Mouse (Mus musculus) fibroblast of lung, adult 2 months (primary cell): ENCODE results near the gene Fam131a.

Source experiments
- DNase-seq: peaks from one replicate; pipeline ENCODE4 v3.0.0-alpha.2; 2011; ENCODE audit warnings: low read depth

Gene Fam131a

DNA sequence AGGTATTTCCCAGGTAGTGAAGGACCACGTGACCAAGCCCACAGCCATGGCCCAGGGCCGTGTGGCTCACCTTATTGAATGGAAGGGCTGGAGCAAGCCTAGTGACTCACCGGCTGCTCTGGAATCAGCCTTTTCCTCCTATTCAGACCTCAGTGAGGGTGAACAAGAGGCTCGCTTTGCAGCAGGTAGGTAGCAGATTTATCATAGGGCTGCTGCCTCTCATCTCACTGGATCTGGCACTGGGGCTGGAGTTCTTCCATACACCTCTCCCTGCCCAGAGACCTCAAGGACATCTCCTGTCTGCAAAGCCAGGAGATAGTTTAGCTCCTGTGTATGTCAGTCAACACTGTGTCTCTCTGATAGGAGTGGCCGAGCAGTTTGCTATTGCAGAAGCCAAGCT, 6.2 kb downstream of the Fam131a start:
- DNase-seq, result no peak

DNA sequence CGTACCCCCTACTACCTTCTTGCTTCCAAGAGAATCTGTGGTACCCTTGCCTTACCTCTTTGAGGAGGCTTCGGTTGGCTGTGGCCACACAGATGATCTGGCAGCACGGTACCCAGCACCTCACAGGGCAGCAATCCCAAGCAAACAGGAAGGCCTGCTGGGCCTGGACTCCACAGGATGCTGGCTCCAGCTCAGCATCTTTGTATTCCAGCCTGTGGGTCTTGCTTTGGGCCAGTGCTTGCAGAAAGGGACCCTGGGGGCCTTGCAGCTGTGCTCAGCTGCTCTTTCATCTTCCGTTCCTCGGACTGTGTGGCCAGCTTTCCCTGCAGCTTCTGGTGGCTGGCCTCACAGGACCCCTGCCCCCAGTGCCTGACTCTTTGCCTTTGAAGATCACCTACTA, 7.0 kb downstream of the Fam131a start:
- DNase-seq, result no peak

DNA sequence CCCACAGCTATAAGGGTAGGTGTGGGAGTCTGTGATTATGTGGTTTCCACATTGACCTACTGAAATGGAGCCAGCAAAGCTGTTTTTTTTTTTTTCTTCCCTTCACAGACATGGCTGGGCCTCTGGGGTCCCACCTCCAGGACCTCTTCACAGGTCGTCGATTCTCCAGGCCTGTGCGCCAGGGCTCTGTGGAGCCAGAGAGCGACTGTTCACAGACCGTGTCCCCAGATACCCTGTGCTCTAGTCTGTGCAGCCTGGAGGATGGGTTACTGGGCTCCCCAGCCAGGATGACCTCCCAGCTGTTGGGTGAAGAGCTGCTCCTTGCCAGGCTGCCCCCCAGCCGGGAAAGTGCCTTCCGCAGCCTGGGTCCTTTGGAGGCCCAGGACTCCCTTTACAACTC, 8.3 kb downstream of the Fam131a start:
- no peak for DNase-seq

DNA sequence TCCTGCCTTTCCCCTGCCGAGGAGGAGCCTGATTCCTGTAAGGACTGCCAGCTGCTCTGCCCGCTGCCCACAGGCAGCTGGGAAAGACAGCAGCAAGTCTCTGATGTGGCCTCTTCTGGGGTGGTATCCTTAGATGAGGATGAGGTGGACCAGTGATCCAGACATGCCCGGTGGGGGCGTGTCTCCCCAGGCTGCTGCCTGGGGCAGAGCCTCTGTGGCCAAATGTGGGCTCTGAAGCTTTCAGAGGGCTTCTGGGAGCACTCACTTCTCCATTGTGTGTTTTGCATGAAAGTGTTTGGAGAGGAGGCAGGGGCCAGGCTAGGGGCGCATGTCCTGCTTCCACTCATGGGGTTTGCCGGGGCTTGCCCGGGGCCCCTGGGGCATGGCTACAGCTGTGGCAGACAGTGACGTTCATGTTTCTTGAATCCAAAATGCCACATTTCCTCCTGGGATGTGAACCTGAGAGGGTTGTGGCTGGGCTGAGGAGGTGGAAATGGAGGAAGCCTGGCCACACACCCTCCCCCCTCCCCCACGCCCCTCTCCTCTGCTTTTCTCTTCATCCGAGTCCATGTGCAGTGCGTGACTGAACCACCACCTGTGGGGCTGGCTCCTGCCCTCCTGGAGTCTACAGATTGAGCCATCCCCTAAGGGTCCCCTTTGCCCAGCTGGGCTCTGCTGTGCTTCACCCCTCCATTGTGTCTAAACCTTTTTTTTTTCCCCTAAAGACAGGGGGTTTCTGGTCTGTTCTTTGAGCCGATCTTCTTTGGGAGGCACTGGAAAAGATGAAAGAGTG, 8.9 kb downstream of the Fam131a start:
- DNase-seq, result no peak

DNA sequence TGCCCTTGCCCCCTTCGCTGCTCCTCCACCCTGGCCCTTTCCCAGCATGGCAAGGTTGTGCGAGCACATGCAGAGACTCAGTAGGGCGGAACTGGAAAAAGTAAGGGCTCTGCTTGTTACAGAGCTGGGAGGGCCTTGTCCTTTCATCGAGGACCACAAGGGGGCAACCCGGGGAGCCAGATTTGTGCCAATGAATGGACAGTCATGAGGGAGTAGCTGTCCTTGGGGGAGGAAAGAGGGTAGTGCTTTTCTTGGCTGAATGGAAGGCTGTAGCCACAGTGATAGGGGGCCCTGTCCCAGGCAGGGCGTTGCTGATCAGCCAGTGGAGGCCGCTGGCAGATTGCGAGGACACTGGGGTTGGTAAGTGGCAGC, 9.5 kb downstream of the Fam131a start:
- peak; percentile 58 for DNase-seq

DNA sequence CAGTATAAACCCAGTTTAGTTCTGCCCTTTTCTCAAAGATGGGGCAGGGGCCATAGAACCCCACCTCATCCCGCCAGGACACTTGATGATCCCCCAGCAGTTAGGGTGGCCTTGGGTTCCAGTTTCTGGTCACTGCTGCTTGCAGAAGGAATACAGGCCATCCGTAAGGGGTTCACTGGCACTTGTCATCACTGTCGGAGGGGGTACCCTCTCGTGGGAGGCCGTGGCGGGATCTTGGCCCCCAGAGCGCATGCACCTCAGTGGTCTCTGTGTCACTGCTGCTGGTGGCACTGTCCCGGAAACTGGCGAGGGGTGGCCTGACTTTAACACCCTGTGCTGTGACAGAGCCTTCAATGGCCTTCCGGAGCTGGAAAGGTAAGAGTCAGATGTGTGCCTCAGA, 10.0 kb downstream of the Fam131a start:
- DNase-seq, result no peak

DNA sequence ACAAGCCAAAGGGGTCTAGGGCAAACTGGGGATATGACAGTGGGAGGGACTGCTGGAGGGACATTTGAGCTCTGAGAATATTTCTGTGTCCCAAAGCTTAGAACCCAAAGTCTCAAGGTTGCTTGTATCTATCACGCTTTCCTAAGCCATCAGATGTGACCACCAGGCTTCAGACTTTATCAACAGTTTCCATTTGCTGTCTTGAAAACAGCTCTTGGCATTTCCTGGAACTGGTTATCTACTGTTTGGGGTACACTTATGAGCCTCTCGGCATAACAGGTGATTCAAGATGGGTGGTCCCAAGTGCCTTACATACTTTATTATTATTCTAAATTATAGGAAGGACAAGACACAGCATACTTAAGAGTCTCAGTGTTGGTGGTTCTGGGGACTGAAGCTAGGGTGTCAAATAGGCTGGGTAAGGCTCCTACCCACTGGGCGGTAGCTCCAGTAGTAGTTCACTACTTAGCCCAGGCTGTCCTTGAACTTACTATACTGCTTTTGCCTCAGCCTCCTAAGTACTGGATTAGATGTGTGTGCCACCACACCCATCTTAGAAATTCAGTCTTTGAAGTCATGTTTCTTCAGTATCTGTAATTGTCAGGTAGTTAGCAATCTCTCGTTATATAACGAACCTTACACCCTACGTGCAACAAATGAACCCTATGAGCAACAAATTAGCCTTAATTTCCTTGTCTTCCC, 10.8 kb downstream of the Fam131a start:
- no peak for DNase-seq

DNA sequence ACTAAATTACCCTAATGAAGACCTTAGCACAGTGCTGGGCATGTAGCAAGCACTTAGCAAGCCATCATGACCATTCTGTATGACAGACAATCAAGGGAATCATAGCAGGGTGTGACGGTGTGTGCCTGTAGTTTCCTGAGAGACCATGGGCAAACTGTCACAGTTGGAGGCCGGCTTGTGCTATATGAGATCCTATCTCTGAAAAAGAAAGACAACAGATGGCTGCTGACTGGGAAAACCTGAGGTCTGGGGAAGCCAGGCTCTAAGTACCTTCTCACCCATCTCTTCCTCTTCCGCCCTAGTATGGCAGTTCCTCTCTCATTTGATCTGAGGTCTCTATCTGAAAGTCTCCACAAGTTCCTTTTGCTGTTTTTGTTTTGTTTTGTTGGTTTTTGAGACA, 12.7 kb downstream of the Fam131a start:
- no peak for DNase-seq

DNA sequence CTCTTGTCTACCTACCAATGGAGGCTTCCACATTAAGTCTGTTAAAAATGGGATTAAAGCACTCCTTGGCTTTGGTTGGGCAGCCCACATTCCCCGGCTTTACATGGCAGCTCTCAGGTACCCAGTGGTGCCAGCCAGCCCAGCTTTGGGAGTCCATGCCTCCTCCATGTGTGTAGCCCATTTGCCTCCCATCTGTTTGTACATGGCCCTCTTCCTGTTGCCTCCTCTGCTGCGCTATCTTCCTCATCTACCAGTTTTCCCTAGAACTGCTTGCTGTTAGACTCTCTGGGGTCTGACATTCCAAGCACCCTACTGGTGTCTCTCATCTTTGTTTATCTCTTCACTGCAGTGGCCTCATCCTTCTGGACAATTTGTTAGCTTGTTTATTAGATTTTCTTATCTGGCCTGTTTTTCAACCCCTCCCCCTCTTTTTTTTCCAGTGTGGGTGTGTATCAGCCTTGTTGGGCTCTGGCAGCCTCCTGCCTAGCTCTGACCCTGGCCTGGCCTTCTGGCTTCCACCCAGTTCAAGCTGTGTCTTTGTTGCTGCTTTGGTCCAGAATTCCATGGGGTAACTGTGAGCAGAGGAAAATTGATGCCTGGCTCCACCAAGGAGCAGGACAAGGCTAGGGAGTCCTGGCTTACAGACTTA, 13.5 kb downstream of the Fam131a start:
- no peak for DNase-seq

DNA sequence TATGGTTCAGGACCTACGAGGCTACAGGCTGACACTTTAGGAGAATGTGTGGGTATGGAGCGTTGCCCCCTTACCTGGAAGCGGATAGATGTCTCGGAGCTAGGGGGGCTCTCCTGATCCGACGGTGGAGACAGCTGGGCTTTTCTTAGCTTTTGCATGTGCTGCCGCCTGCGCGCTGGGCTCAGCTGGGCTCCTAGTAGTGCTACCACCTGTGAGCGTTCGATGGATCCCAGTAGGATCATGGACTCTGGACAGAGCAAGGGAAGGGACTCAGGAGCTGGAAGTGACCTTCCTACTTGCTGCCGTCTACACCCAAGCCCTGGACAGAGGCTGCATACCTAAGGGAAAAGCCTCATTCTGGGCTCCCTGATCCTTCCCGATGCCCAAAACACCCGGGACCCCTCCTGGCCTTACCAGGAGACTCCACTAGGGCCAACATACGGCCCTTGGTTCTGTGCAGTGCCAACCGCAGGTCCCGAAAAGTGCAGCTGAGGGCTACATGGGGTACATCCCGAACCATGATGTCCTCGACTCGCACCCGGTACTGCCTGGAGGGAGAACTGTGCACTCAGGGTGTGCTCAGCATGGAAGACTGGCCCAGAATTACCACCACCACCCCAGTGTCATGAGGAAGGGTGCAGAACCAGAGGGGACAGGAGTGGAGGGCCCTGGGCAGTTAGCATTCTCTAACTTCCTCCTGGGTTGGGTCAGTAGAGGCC, 15.3 kb downstream of the Fam131a start:
- no peak for DNase-seq

DNA sequence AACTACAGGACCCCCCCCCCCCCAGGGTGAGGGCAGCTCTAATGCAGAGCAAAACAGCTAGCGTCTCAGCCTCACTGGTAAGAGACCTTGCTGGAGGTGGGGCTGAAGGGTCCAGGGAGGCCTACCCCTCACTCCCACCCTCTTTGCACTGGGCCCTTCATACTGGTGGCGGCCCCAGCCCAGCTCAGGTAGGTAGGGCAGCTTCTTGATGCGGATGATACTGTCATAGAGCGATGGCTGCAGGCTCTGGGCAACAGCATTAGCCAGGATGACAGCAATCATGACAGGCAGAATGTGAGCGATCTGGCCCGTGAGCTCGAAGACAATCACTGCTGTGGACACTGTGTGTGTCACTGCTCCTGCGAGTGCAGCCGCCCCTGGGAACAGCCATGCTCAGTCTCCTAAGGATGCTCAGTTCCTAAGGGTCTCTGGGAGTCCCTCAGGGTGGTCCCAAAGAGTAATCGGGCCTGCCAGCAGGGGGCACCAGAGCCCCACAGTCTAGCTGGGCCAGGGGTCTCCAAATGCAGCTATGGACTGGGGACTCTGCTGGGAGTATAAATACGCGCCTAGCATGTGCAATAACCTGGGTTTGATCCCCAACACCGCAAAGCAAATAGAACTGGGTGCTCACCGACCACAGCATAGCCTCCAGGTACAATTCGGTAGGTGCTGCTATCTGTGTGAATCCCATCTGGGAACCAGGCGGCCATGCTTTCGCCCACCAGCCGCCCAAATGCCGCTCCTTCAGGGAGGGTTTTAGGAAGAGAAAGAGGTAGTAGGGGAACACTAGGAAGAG, 16.1 kb downstream of the Fam131a start:
- no peak for DNase-seq

DNA sequence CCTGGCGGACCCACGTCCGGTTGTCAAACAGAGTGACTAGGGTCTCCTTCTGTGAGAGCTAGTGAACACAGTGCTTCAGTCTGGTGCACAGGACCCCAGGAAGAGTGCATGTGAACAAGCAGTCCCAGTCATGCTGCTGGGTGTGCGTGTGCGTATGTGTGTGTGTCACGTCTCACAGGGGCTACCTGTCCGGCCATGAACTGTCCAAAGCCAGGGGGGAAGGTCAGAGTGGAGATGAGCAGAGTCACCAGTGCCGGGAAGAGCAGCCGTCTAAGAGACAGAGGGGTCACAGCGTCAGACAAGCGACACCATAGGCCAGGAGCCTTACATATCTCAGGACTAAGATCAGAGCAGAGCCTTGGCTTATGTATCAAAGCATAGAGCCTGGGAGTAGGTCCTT, 17.3 kb downstream of the Fam131a start:
- DNase-seq, result no peak

DNA sequence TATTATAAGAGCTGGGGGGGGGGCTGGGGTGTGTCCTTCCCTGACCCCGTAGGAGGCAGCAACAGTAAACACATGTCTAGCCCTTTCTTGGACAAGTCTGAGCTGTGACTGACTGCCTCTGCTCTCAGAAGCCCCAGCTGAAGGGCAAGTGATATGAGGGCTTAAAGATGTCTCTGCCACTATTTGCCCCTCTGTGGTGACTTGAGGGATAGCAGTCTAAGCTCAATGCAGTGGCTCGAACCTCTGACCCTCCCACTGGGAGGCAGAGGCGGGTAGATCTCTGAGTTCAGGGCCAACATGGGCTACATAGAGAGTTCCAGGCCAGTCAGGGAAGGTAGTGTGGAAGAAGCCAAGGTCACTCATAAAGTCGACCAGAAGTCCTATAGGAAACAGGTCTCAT, 17.8 kb downstream of the Fam131a start:
- no peak for DNase-seq

DNA sequence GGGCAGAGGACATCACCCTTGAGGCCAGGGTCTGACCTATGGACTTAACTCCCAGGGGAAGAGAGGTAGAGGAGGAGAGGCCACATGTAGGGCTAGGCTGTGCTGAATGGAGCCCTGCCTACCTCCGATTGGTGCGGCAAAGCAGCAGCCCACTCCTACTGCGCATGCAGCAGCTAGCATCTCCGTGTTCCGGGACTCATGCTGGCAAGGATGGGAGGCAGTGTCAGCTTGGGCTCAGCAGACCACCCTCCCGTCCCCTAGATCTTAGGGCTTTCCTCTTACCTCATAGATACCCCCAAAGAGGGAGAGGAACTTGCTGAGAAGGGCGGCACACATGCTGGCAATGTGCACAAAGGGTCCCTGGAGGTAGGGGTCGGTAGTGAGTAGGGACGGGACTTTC, 19.1 kb downstream of the Fam131a start:
- no peak for DNase-seq

DNA sequence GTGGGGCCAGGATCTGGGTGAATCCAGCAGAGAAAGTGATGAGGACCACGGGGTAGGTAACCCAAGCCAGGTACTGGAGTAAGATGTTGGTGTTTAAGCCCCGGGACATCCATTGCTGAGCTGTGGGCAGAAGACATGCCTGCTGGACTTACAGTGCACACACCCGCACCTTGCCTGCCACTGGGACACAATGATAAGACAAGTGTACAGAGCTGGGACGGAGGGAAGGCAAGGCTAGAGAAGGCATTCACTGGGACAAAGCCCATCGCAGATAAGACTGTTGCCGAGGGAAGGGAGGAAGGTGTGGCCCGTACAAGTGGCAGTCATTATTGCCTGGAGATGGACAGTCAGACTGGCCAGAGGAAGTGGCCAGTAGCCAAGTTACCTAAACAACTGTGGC, 19.8 kb downstream of the Fam131a start:
- DNase-seq, result no peak

DNA sequence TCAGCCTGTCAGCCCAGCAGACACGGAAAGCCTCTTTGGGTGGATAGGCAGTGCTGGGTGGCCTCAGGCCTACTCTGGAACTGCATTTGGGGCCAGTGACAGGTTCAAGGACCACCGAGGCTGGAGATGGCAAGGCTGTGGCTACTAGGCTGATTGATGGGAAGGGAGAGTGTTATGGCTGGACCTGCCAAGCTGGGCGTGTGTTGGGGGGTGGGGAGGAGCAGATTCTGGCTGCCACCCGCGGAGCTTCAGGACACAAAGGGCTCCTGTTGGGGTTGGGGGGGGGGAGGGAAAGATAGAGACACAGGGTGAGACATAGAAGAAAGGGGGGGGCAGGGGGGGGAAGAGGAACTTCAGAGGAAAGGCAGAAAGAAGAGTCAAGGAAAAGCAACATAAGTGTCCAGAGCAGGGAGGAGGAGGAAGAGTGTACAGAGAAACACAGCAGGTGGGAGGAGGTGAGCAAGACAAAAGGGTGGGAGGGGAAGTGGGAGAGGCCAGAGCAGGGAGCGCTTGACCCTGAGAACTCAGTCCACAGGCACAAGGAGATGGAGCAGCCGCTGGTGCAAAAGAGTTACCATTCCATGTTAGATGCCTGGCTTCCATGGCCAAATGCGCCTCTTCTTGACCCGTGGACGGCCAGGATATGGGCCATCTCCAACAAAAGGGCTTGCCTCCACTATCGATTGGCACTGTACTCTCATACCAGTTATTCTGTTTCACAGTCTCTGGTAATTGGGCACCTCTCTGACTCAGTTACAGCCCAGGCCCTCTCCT, 21.5 kb downstream of the Fam131a start:
- no peak for DNase-seq

DNA sequence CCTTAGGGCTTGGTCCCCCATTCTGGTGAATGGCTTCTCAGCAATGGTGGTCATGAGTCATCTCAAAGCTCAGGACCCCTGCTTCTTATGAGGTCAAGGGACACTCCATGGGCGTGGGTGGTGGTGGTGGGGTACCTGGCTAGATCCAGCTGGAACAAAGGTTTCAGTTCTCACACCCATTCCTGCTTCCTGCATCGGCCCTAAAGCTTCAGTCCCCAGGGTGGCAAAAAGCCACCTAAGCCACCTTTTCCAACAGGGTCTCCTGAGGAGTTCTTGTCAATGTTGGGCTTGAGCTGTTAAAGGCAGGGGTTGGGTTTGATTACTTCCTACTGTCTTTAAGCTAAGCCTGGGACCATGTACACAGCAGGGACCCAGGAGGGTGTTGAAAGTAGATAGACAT, 22.1 kb downstream of the Fam131a start:
- DNase-seq, result no peak

DNA sequence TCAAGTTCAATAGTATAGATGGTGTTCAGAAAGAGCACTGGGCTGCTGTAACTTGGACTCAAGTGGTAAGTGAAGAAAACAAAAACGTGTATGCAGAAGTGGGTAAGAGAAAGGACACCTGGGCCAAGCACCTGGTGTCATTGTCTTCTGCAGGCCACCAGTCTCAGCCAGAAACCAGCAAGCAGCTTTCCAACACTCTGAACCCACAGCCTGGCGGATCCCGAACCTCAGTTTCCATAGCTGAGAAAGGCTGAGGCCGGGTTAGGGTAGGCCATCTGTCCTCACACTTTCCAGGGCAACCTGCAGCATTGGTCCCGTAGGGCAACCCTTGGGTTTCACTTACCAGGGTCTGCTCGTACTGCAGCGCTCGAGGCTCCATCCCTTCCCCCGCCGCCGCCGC, 22.5 kb downstream of the Fam131a start:
- DNase-seq, result no peak

DNA sequence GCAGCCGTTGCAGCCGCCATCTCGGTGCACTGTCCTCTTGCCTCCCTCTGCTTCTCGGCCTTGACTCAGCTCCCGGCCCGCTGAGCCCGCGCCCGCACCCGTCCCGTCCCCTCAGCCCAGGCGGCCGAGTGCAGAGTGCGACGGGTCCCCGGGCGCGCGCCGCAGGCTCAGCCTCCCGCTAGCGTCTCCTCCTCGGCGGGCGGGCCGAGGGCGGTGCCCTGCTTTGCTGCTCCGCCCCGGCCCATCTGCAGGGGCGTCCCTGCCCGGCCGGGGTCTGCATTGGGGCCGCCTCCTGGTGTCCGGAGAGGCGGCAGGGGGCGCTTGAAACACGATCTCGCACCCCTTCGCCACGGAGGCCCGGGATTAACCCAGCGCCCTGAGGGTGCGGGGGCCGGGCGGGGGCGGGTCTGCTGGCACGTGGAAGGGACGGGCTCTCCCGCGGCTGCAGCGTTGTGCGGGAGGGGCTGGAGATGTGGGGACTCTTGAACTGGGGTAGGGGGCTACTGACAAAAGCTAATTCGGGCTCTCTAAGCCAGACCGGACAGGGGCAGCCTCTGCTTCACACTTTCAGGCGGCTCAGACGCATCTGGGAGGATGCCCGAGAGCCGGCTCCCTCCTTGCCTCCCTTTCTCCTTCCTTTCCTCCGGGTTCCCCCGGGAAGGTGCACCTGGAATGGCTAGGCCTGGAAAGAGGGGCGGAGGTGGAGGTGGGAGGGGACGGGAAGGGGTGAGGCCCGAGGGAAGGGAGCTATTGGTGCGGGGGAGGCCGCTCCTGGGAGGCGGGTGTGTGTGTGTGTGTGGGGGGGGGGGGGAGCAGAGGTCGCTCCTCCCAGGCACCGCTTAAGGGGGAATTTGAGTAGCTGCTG, 23.2 kb downstream of the Fam131a start:
- DNase-seq, result no peak

DNA sequence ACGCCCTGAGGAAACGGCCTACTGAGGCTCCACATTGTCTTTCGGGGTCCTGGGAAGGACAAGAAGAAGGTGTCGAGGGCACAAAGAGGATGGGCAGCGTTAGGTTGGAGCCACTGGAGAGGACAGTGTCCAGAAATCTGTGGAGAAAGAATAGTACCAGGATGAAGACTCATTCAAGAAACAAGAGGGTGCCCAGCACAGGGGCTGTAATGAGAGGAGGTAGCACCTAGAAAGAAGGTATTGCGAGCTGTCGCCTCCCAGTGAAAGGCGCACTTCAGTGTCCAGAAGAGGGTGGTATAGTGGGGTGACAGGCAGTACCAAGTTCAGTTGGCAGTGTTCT, 23.8 kb downstream of the Fam131a start:
- DNase-seq, result no peak
